Mouse (Mus musculus) spleen, embryonic (tissue): Measurements from ENCODE around the gene Nemf.
"Not testable (repeated sequence)": the region's sequence is repeated elsewhere in the genome, so short reads cannot be mapped to it uniquely, and the experiment has no call there.

Experiments
- CTCF ChIA-PET: fragments of 350-600 bp; sonication (Branson Sonifier 250); formaldehyde crosslinking; loops from one replicate; lab custom pipeline; 2022; lab: Charles Lee

The Nemf gene

GRCm38 (mm10) chr12:69356546-69357299, at the start of gene Nemf:
TSS of gene Nemf (minus strand) at chr12:69357165.
- CTCF ChIA-PET: interaction anchor here (0.6 to 0.7 kb wide), 4 partner anchors 22 to 313 kb away, joined by 3 to 20 read pairs (median 3); no protein-coding TSS in a partner anchor

DNA sequence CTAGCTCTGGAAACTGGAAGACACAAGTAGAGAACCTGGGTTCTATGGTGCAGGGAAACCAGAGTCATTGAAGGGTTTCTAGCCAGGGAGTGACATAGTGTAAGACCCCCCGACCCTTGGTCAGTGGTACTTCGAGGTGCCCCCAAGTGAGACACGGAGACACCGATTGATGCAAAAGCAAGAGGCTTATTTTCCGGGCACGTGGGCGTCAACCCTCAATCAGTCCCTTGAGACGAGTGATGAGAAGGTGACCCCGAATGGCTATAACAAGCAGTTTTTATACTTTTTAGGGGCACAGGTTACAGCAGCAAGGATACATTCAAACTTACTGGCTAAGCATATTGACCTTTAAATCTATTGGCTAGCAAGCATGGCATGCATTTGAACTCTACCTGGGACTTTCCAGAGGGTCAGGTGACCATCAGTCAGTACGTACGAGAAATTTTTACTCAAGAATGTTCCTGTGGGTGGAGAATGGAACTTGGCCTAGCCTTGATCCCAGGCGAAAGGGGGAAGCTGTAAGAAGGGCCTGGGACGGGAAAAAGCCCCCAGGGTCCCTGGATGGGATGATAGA, 45.7 kb upstream of the Nemf start:
- CTCF ChIA-PET: no interaction called here

- CTCF ChIA-PET: interaction anchor here (0.7 kb wide), 1 partner anchor 257 kb away, joined by 20 read pairs; no protein-coding TSS in a partner anchor
These were observed 45.1 kb upstream of the Nemf start for GRCm38 (mm10) chr12:69402100-69402499.

DNA sequence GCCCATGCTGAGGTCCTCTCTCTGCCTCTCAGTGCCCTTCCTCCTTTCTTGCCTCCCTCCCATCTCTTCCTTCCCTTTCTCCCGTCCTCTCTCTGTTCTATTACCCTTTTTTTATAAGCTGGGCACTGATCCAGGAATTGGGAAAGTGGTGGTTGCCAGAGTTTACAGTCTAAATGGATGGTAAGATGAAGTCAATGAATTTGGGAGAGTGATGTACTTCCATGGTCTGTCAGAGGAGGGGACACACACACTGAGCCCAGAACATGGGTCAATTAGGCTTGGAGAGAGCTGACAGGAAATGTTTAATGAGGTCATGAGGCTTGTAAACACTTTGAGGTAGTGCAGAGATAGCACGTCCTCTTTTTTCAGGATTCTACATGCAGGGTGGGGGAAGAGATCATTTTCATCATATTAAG, 43.9 kb upstream of the Nemf start:
- CTCF ChIA-PET: interaction anchor here (0.5 kb wide), 1 partner anchor 42 kb away, joined by 3 read pairs; no protein-coding TSS in a partner anchor

- CTCF ChIA-PET: no interaction called here
These were observed 43.4 kb upstream of the Nemf start for GRCm38 (mm10) chr12:69400367-69400766.

DNA sequence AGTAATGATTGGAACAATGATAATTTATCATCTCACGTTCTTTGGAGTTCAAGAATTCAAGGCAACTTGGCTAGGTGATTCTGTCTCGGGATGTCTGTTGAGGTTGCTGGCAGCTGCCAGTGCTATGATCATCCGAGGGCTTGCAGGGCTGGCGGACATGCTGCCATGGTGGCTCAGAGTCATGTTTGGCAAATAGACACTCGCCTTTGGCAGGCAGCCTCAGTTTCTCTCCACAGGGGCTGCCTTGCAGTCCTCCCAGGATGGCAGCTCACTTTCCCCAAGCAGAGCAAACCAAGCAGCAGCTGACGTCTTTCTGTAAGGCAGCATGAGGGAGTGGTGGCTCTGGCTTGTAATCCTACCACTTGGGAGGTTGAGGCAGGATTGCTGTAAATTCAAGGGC, 37.5 kb upstream of the Nemf start:
- CTCF ChIA-PET: no interaction called here

DNA sequence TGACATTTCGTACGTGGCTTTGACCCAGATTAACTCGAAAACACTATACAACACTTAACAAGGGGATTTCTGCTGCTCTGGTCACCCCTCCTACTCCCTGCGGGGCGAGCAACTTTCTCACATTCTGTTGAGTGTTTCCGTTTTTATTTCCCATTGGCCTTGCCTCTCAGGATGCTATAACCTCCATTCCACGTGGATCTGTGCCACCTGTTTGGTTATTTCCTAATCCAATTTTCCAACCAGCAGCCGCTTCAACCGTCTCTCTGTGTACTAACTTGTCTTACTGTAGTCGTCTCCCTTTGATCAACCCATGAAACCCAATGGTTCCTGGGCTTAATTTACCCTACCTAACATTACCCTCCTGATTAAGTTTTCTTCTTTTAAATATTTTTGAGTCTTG, 36.1 kb upstream of the Nemf start:
- CTCF ChIA-PET: no interaction called here

DNA sequence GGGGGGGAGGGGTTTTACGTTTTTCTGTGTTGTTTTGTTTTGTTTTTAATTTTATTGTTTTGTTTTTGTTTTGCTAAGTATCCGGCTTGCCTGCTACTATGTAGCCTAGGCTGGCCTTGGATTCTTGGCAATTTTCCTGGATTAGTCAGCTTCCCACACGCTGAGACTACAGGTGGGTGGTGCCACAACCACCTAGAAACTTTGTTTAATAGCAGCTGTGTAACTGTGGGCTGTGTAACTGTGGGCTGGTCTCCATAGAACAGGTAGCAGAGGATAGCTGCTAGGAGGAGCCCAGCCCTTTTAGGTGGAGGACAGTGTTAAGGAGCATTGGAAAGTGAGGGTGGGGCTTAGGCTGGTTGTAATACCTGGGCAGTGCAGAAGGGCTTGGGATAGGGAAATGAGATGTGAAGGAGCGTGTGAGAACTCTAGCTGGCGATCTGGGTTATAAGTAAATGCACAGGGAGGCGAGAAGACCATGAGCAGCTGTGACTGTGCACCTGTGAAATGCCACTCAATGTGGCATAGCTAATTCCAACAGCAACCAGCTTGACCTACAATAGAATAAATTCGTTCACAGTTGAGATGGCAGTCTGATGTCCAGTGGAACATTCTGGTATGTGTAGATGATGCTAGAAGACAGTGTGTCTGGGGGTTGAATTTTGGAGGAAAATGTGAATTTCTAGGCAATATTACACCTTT, 33.2 kb upstream of the Nemf start:
- CTCF ChIA-PET: interaction anchor here (0.6 to 0.7 kb wide), 2 partner anchors 46 to 63 kb away, joined by 3 read pairs; no protein-coding TSS in a partner anchor

DNA sequence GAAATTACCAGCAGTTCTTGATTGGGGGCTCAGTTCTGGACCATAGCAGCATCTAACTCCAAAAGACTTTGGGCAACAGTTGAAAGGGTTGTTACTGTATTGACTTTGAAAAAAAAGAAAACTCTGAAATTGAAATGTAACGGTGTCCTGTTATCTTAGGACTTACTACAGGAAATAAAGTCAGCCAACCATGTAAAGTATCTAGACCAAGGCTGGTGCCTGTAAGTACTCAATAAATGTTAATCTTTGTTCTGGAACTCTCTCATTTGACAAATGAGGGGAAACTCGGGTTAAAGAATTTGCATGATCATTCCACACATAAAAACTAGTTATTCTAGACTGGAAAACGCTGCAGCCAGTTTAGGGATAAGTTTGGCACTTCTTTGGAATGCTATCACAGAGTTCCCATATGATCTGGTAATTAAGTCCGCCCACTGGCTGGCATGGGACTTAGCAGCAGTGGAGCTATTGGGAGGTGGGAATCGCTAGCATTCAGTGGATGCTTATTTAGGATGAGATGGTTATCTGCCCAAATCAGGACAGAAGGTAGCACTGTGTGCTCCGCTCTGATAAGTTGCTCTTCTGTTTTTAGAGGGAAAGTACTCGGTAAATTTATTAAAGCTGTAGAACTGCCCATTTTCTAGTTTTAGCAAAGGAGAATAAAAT, 32.4 kb upstream of the Nemf start:
- CTCF ChIA-PET: interaction anchor here (0.6 kb wide), 2 partner anchors 47 to 57 kb away, joined by 3 to 27 read pairs; no protein-coding TSS in a partner anchor

- CTCF ChIA-PET: no interaction called here
These were observed 31.4 kb upstream of the Nemf start for GRCm38 (mm10) chr12:69388321-69388869.

- CTCF ChIA-PET: interaction anchor here (0.6 to 2.0 kb wide), 5 partner anchors 11 to 225 kb away, joined by 3 to 14 read pairs (median 10); no protein-coding TSS in a partner anchor
These were observed 29.3 kb upstream of the Nemf start for GRCm38 (mm10) chr12:69386281-69386732.

DNA sequence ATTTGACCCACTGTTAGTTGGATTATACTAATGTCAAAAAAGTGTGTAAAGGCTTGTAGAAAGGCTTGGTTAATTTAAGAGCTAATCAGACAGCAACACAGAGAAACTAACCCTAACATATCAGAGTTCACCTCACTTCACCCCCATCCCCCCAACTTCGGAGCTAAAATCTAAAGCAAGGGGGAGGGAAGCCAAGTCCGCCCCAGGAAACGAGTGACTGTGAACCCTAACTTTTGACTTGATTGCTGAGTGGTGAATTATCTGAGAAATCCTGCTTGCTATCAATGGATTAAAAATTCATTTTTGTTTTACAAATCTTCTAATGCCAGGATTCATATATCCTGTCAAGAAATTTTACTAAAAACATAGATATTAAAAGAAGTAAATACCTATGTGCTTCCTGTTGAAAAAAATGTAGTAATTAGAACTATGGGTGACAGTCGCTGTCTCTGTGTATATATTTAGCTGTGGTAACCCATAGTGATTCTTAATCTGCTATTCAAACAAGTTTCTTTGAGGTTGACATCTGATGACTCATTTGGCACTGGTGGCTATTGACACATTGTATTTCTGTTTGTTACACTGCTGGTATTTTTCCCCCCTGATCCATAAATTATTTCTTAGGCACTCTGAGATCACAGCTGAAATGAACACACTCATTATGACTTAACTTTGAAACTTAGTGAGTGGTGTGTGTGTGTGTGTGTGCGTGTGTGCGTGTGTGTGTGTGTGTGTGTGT, 28.7 kb upstream of the Nemf start:
- CTCF ChIA-PET: interaction anchor here (0.6 to 2.0 kb wide), 6 partner anchors 9 to 89 kb away, joined by 3 to 14 read pairs (median 10); no protein-coding TSS in a partner anchor

DNA sequence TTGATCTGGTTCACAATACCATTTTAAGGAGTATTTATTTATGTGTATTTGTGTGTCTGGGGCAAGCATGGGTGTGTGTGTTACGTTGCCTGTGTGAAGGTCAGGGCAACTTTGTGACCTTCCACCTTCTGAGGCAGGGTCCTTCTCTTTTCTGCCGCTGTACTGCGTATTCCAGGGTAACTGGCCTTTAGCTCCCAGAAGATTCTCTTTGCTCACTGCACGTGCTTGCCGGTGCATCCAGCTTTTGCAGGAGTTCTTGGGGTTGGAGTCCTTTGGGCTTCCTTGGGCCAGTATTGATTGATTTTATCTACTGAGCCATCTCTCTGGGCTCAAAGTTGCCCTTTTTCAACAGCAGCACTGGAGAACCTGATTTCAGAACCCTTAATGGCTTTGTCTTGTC, 27.6 kb upstream of the Nemf start:
- CTCF ChIA-PET: no interaction called here

DNA sequence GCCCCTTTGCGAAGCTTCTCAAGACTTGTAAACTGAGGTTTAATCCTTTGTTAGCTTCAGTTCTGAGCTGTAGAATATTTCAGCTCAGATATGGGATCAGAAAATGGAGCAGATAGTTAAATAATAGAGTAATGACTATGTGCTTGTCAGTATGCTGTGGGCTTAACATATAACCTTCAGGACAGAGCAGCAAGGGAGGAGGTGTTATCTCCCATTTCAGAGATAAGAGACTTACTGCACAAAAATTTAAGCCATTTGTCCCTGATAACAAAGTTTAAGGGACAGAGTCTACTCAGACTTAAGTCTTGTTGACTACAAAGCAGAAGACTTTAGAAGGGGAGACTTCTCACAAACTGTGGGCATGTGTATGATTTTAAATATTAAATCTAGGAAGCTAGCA, 25.9 kb upstream of the Nemf start:
- CTCF ChIA-PET: no interaction called here

- CTCF ChIA-PET: no interaction called here
These were observed 21.8 kb upstream of the Nemf start for GRCm38 (mm10) chr12:69378558-69379454.

GRCm38 (mm10) chr12:69377636-69378035, 20.7 kb upstream of the Nemf start:
- CTCF ChIA-PET: not testable (repeated sequence)

DNA sequence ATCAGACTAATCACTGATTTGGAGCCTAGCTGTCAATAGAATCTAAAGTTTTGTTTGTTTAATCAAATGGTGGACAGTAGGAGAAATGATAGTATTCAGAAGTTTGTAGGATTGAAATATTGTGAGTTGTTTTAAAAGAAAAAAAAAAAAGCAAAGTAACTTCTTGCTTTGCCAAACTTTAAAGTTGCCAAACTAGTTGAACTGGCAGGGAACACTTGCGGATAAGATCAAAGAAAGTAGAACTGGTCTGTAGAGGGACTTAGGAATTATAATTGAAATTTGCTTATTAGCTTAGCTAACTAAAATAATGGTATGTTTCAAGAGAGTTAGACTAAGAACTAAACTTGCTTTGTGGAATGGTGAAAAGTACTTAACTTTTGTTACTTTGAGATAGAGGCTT, 20.2 kb upstream of the Nemf start:
- CTCF ChIA-PET: interaction anchor here (0.7 kb wide), 3 partner anchors 8 to 614 kb away, joined by 3 to 5 read pairs (median 4); no protein-coding TSS in a partner anchor

- CTCF ChIA-PET: no interaction called here
These were observed 19.2 kb upstream of the Nemf start for GRCm38 (mm10) chr12:69376132-69376531.
